Mouse (Mus musculus) c-Kit-negative CD71-positive TER-119-positive erythroid progenitor cells, embryonic 14.5 days (primary cell): ENCODE measurements around the gene Ccdc24.

Experiments
- DNase-seq: peaks from one replicate; pipeline ENCODE4 v3.0.0-alpha.2; 2013; ENCODE audit warnings: low read depth, low spot score

Ccdc24 gene

GRCm38 (mm10) chr4:117891738-117892161, 19.4 kb upstream of the Ccdc24 start, which contains the start of gene Dph2:
Gene Dph2, minus strand, starts transcription at chr4:117892032.
- peak; percentile 75 for DNase-seq

GRCm38 (mm10) chr4:117890750-117891149, 18.4 kb upstream of the Ccdc24 start:
- no peak for DNase-seq

- DNase-seq: no peak
Observed at GRCm38 (mm10) chr4:117890031-117890430, 17.7 kb upstream of the Ccdc24 start.

GRCm38 (mm10) chr4:117889471-117889870, 17.1 kb upstream of the Ccdc24 start:
- DNase-seq: no peak

GRCm38 (mm10) chr4:117887920-117888319, 15.6 kb upstream of the Ccdc24 start:
- no peak for DNase-seq

- DNase-seq: peak; percentile 82
Observed at GRCm38 (mm10) chr4:117887133-117887532, 14.8 kb upstream of the Ccdc24 start, which contains the start of gene Atp6v0b. Gene Atp6v0b, minus strand, starts transcription at chr4:117887333.

GRCm38 (mm10) chr4:117886644-117887043, 14.3 kb upstream of the Ccdc24 start:
- no peak for DNase-seq

- DNase-seq: no peak
Observed at GRCm38 (mm10) chr4:117885994-117886393, 13.6 kb upstream of the Ccdc24 start.

GRCm38 (mm10) chr4:117885093-117885492, 12.7 kb upstream of the Ccdc24 start:
- DNase-seq: no peak

GRCm38 (mm10) chr4:117884146-117884545, 11.8 kb upstream of the Ccdc24 start:
- DNase-seq: no peak

GRCm38 (mm10) chr4:117882701-117883691, 10.6 kb upstream of the Ccdc24 start, which contains the start of gene B4galt2:
Gene B4galt2, minus strand, starts transcription at chr4:117883487.
- DNase-seq: no peak

- no peak for DNase-seq
Observed at GRCm38 (mm10) chr4:117878703-117879102, 6.3 kb upstream of the Ccdc24 start.

GRCm38 (mm10) chr4:117878301-117878700, 5.9 kb upstream of the Ccdc24 start:
- DNase-seq: no peak

- DNase-seq: no peak
Observed at GRCm38 (mm10) chr4:117873615-117874014, 1.3 kb upstream of the Ccdc24 start.

- no peak for DNase-seq
Observed at GRCm38 (mm10) chr4:117871787-117872186, 570 bp downstream of the Ccdc24 start.

GRCm38 (mm10) chr4:117870437-117870836, 1.9 kb downstream of the Ccdc24 start:
- no peak for DNase-seq

GRCm38 (mm10) chr4:117869317-117869716, 3.0 kb downstream of the Ccdc24 start:
- no peak for DNase-seq

GRCm38 (mm10) chr4:117867823-117868222, 4.5 kb downstream of the Ccdc24 start:
- no peak for DNase-seq

- DNase-seq: no peak
Observed at GRCm38 (mm10) chr4:117867000-117867399, 5.4 kb downstream of the Ccdc24 start.

GRCm38 (mm10) chr4:117866083-117866482, 6.3 kb downstream of the Ccdc24 start:
- no peak for DNase-seq

GRCm38 (mm10) chr4:117862823-117863222, 9.5 kb downstream of the Ccdc24 start:
- DNase-seq: no peak

GRCm38 (mm10) chr4:117860570-117860969, 11.8 kb downstream of the Ccdc24 start:
- DNase-seq: no peak

GRCm38 (mm10) chr4:117858794-117859193, 13.6 kb downstream of the Ccdc24 start:
- DNase-seq: no peak
